Mouse (Mus musculus): Measurements from ENCODE around the gene Apopt1.

DNA sequence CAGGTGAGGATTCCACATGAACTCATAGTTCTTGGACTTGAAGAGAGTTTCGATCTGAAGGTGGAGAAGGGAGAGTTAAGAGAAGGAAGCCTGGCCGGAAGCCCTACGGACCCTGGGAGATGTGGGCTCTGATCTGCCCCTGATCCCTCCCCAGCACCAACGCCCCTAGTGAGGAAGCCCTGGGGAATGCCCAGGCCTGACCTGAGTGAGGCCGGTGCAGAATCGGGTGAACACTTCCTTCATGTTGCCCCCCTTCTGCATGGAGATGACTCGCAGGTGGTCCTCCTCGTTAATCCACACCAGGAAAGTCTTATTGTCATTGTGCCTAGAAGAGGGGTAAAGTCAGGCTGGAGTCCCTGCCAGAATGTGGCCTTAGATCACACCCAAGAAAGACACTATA lies 43.1 kb upstream of the Apopt1 start:
- TF ChIP-seq CTCF (IDR thresholded peaks at IDR 0.05; ENCODE audit: low read depth) (no peak), EP300 (optimal IDR thresholded peaks at IDR 0.05) (no peak)

Measured in stomach, postnatal 0 days (tissue).